Mouse (Mus musculus) megakaryocyte, embryonic 14.5 days (primary cell): Measurements from ENCODE around the gene Fkbp10. TPM values are rescaled to one million over a fixed set of nuclear protein-coding genes. Genes with fewer than 3 reads are reported as not detected.

Source experiments
- H3K27me3 ChIP-seq: replicated peaks from 2 replicates; pipeline ENCODE3; 2012; ENCODE audit warnings: inconsistent platforms
- H3K36me3 ChIP-seq: replicated peaks from 2 replicates; pipeline ENCODE3; 2012; ENCODE audit warnings: low read length, inconsistent platforms, mixed read lengths
- H3K4me1 ChIP-seq: 2 replicates; pipeline ENCODE4 v1.6.1; 2012; ENCODE audit warnings: inconsistent platforms
- H3K4me3 ChIP-seq: replicated peaks from 2 replicates; pipeline ENCODE3; 2012; ENCODE audit warnings: moderate library complexity, mild to moderate bottlenecking, inconsistent platforms
- H3K9me3 ChIP-seq: 2 replicates; pipeline ENCODE4 v1.6.1; 2012; ENCODE audit warnings: inconsistent platforms
- FLI1 ChIP-seq: IDR thresholded peaks from 2 replicates; pipeline ENCODE4 v1.6.1; 2012; ENCODE audit warnings: low read length, inconsistent platforms, mixed read lengths
- GATA1 ChIP-seq: IDR thresholded peaks from 3 replicates; pipeline ENCODE4 v1.6.1; 2012; ENCODE audit warnings: mixed read lengths, low read length, inconsistent platforms, borderline replicate concordance
- polyA plus RNA-seq: library from polyadenylated mRNA; stranded (reverse); fragments of >175 nt; gene quantifications from 2 replicates; pipeline ENCODE4 v1.2.3, GENCODE M21; 2012; ENCODE audit warnings: low replicate concordance; ENCODE audit not compliant: insufficient read depth

The Fkbp10 gene
- polyA plus RNA-seq, 1 experiment: 0.22 TPM

DNA sequence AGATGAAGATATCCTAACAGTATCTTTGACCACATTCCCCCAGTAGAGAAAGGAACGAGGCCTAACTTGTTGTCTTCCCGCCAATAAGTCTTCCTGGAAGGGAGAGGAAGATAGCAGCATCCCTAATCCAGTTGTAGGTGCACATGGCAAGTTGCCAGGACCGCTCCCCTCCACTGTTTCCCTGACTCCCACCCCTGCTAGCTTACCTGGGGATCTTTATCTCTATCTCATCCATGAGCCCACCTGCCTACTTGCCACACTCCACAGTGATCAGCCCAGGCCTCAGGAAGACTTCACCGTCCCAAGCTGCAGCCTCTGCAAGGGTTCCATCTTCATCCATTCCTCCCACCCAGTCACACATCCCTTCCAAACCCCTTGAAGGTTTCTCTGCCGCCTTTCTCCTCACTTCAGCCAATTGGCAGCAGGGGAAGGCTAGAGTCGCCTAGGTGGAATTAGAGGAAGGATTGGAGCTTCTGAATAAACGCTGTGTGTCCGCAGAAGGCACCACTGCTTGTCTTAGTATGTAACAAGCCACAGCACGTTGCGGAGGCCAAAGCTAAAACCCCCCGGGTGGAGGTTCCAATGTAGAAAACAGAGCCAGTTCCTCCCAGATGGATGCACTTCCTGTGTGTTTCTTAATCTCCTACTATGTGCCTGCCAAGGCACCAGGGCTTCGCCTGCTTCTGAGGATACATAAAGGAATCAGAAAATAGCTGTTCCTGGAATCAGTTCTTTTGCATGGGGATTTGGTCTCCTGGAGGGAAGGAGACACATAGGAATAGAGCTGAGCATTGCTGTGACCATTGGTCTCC is 15.6 kb upstream of the Fkbp10 start:
- Histone ChIP-seq H3K27me3 (peaks cover 29% of the 10 kb centered on the region), H3K4me3 (peak overlapping the region; percentile 11), H3K4me1 (peaks cover 87% of the 10 kb centered on the region), H3K9me3 (no peaks in the 10 kb centered on the region), H3K36me3 (no peaks in the 10 kb centered on the region)
- no peak for TF ChIP-seq FLI1
- no peak for TF ChIP-seq GATA1

DNA sequence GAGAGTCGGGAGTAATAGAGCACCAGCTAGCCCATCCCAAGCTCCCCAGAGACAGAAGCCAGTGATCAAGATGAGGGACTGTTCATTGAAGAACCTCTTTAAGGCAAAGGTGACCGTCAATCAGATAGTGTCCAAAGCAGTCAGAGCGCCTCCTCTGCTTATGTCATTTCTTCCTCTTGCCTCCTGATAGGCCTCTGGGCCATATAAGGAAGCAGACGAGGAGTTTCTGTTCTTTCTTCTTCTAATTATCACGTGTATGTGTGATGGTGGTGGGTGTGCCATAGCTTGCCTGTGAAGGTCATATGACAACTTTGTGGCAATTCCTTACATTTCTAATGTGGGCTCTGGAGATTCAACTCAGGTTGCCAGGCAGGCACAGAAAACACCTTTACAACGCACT is 14.7 kb upstream of the Fkbp10 start:
- TF ChIP-seq GATA1: no peak
- no peak for TF ChIP-seq FLI1
- Histone ChIP-seq H3K9me3 (no peaks in the 10 kb centered on the region), H3K36me3 (no peaks in the 10 kb centered on the region), H3K27me3 (peaks cover 23% of the 10 kb centered on the region), H3K4me3 (no peak overlapping the region), H3K4me1 (peaks cover 78% of the 10 kb centered on the region)

- Histone ChIP-seq H3K9me3 (no peaks in the 10 kb centered on the region), H3K36me3 (no peaks in the 10 kb centered on the region), H3K4me1 (peaks cover 64% of the 10 kb centered on the region), H3K27me3 (peaks cover 22% of the 10 kb centered on the region), H3K4me3 (peak overlapping the region; percentile 75)
- TF ChIP-seq GATA1 (no peak), FLI1 (no peak)
Observed at GRCm38 (mm10) chr11:100402240-100402639, 13.3 kb upstream of the Fkbp10 start.

- peaks cover 20% of the 10 kb centered on the region for H3K27me3 ChIP-seq
- no peaks in the 10 kb centered on the region for H3K9me3 ChIP-seq
- H3K4me1 ChIP-seq: peaks cover 60% of the 10 kb centered on the region
- TF ChIP-seq GATA1: no peak
- TF ChIP-seq FLI1: no peak
- H3K4me3 ChIP-seq: peak overlapping the region; percentile 56
- no peaks in the 10 kb centered on the region for H3K36me3 ChIP-seq
Observed at GRCm38 (mm10) chr11:100402682-100403081, 12.8 kb upstream of the Fkbp10 start.

DNA sequence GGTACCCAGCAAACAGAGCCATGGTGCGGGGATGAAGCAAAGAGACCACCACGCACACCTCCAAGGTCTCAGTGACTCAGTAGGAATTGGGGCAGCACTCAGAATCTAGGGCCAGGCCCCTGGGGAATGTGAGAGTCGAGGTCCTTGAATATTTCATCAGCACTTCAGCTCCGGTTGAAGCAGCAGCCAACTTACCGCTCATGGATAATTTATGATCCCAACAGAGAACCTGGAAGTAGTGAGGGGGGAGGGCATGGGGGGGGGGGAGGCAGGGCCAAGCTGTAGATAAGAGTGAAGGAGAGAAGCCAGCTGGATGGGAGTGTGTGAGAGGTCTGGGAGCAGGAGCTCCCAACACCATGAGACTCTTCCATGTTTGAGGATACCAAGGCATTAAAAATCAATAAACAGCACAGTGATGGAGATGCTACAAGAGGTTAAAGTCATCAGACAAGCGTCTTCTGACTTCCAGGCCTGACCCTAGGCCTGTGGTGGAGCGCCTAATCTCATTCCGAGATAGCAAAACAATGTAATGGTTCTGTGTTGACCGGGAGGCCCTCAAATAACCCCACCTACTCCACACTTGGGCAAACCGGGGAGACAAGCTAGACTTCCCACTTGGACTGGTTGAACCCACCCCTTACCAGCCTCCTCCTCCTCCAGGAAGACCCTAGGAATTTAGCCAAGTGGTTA is 11.9 kb upstream of the Fkbp10 start:
- TF ChIP-seq FLI1 (no peak), GATA1 (no peak)
- peaks cover 26% of the 10 kb centered on the region for H3K27me3 ChIP-seq

GRCm38 (mm10) chr11:100404456-100405074 is 10.9 kb upstream of the Fkbp10 start:
- peaks cover 35% of the 10 kb centered on the region for H3K27me3 ChIP-seq
- H3K9me3 ChIP-seq: no peaks in the 10 kb centered on the region
- H3K4me3 ChIP-seq: no peak overlapping the region
- H3K4me1 ChIP-seq: peaks cover 51% of the 10 kb centered on the region
- TF ChIP-seq FLI1 (no peak), GATA1 (no peak)
- H3K36me3 ChIP-seq: no peaks in the 10 kb centered on the region

More for the DNA sequence above, 11.9 kb upstream of the Fkbp10 start:
- H3K9me3 ChIP-seq: no peaks in the 10 kb centered on the region
- no peaks in the 10 kb centered on the region for H3K36me3 ChIP-seq
- peaks cover 59% of the 10 kb centered on the region for H3K4me1 ChIP-seq
- H3K4me3 ChIP-seq: no peak overlapping the region

DNA sequence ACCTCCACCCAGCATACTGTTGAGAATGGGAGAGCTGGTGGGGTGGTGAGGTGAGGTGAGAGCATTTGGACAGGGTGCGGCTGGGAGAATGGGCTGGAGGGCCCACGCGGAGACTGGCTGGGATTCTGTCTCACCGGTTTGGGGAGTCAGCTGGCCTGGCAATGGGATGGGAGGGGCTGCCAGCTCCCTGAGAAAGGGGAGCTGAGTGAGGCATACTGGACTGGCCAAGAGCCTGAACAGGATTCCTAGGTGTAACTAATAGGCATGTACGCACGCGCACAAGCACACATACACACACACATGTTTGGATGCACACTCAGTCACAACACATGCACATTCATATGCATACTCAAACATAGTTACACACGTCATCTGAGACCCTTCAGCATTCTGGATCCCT is 9.2 kb upstream of the Fkbp10 start:
- Histone ChIP-seq H3K27me3 (peaks cover 50% of the 10 kb centered on the region), H3K36me3 (no peaks in the 10 kb centered on the region), H3K4me3 (no peak overlapping the region), H3K9me3 (no peaks in the 10 kb centered on the region), H3K4me1 (peaks cover 34% of the 10 kb centered on the region)
- no peak for TF ChIP-seq FLI1

DNA sequence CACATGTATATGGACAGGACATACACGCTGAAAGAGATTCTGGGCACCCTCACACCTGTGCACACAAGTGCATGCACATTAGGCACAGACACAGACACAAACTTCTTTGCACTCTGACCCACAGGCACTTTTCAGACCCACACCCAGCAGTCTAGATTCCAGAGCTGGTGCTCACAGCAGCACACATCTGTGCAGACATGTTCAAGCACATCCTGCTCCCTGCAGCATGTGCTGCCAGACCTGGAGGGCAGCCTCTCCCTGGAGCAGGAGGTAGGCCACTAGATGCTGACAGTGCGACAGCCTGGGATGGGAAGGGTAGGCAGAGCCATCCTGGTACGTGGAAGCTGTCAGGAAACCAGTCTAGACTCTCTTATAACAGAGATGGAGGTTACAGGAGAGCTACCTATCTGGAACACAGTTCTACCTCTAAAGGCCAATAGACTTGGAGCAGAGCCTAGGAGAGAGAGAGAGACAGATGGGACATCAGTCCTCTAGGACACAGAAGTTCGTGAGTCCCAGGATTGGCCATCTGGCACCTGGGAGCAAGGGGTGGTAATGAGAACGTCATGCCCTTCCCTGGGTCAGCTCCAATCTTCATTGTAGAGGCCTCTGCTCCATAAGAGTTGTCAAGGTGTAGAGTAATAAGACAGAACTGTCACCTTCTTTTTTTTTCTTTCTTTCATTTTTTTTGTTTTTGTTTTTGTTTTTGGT is 8.3 kb upstream of the Fkbp10 start:
- peaks cover 26% of the 10 kb centered on the region for H3K4me1 ChIP-seq
- peaks cover 56% of the 10 kb centered on the region for H3K27me3 ChIP-seq
- no peaks in the 10 kb centered on the region for H3K9me3 ChIP-seq
- no peak for TF ChIP-seq GATA1
- no peak for TF ChIP-seq FLI1
- H3K4me3 ChIP-seq: no peak overlapping the region
- no peaks in the 10 kb centered on the region for H3K36me3 ChIP-seq

DNA sequence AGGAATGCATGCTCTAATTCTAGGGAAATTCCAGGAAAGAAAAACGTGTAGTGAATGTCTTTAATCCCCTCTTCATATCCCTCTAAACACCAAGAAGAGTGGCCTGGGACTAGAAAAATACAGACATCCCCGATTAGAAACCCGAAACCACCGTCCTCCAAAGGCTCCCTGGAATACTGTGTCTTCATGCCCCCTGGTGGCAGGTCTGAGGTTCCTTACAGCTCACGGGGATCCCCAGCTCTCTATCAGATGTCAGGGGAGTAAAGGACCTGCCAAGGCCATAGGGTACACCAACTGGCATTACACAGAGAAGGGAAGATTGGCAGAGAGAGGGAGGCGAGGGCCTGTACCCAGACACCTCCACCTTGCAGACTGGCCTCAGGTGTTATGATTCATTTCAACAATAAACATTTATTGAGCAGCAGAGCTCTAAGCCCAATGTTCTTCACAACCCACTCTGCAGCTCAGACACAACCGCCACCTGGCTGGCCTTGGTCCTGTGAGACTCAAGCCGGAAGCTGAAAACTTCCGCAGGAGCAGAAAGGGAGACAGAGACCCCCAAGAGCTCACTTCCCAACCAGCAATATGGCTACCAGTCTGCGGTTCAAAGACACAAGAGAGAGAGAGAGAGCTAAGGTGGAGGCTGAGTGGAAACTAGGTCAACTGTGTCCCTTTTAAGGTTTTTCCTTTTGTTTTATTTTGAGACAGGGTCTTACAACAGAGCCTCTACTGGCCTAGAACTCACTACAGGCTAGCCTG is 7.2 kb upstream of the Fkbp10 start:
- Histone ChIP-seq H3K27me3 (peaks cover 67% of the 10 kb centered on the region), H3K4me1 (peaks cover 15% of the 10 kb centered on the region), H3K4me3 (no peak overlapping the region), H3K9me3 (no peaks in the 10 kb centered on the region), H3K36me3 (no peaks in the 10 kb centered on the region)
- TF ChIP-seq GATA1 (no peak), FLI1 (no peak)
